Mouse (Mus musculus): Measurements from ENCODE around the gene Zfp93.

Zfp93 gene

DNA sequence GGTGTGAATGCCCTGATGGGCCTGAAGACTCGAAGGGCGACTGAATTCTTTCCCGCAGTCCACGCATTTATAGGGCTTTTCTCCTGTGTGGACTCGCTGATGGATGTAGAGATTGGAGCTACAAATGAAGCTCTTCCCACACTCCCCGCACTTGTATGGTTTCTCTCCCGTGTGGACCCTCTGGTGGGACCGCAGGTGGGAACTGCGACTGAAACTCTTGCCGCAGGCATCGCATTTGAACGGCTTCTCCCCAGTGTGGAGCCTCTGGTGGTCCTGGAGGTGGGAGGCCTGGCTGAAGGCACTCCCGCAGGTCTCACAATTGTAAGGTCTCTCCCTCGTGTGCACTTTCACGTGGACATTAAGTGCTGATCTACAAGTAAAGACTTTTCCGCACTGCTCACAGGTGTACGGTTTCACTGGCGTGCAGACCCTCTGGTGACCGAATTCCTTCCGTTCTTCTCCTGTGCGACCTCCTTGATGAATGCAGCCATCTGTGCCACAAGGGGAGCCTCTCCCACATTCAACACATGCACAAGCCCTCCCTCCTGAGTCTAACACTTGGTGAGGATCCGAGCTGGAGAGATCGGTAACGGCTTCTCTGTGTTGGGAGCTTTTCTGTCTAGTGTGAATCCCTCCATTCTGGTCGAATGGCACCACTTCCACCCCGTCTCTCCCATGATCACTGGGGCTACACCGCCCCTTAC lies 21.3 kb downstream of the Zfp93 start:
- DNase-seq (ENCODE audit: low read depth, low spot score): peak; percentile 52

DNA sequence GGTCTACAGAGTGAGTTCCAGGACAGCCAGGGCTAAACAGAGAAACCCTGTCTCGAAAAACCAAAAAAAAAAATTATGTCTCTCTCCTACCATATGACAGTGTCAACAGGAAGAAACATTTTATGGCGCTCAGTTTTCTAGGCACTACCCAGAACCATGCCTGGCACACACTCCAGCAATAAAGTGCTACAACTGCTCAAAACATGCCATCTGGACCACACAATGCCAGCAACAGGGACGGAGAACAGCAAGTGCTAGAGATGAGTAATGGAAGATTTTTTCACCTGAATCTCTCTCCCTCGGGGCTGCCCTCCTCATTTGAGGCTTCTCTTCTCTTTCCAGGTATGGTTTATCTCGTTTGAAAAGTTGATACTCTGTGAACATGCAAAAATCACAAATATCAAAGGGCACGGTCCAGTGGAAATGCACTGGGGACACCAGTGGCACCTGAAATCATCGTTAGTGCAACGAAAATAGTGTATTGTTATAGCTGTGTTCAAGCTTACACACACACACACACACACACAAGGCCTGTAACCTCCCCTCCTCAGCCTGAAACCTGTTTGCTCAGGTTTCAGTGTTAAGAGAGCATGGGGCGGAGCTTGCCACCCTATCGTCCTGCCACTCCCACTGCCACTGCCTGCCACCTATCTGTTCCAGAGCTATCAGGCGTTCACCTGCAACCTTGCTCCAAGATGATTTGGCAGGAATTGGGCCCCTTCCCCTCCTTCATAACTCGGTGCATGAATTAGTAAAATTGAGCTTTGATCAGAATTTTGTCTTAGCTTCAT lies 23.0 kb downstream of the Zfp93 start:
- no peak for DNase-seq (ENCODE audit: low read depth, low spot score)

DNA sequence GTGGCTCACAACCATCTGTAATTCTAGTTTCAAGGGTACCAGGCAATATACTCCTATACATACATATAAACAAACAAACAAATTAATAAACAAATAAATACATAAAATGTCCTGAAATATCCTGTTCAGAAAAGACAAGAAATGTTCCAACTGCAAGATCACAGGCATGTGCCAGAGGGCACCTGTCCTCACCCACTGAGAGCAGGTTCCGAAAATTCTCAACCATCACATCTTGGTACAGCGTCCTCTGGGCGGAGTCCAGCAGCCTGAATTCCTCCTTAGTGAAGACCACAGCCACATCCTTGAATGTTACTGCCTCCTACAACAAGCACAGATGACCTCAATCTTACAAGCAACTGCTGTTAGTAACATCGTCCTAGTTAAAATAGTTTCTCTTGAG lies 24.5 kb downstream of the Zfp93 start:
- no peak for DNase-seq (ENCODE audit: low read depth, low spot score)

DNA sequence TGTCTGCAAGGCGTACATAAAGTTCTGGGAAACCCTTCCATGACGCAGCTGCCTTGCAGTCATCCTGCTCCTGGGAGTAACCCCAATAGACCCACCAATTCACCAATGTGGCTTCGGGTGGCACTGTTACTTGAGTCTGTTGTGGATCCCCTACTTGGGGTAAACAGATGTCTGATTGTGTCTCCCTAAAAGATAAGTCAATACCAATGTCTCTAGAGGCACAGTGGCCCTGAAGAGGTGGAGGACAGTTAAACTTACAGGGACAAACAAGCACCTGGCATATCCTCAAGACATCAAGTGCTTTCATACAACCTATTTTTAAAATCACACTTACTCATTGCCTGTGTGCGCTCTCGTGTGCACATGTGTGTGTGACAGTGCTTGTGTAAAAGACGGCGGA lies 25.2 kb downstream of the Zfp93 start:
- DNase-seq (ENCODE audit: low read depth, low spot score): no peak

DNA sequence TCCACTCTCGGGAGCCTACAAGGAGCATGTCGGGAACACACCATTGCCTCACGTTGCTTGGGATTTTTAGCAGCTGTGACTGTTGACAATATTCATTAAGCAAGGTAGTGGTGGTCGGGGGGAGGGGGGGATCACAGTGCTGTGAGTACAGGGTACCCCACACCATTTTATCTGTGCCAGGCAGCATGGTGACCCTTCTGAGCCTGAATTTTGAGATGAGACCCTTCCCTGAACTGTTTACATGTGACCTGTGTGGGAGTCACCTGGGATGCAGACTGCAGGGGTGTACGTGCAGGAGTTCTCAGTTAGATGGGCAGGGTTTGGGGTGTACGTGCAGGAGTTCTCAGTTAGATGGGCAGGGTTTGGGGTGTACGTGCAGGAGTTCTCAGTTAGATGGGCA lies 26.2 kb downstream of the Zfp93 start:
- DNase-seq (ENCODE audit: low read depth, low spot score): no peak

DNA sequence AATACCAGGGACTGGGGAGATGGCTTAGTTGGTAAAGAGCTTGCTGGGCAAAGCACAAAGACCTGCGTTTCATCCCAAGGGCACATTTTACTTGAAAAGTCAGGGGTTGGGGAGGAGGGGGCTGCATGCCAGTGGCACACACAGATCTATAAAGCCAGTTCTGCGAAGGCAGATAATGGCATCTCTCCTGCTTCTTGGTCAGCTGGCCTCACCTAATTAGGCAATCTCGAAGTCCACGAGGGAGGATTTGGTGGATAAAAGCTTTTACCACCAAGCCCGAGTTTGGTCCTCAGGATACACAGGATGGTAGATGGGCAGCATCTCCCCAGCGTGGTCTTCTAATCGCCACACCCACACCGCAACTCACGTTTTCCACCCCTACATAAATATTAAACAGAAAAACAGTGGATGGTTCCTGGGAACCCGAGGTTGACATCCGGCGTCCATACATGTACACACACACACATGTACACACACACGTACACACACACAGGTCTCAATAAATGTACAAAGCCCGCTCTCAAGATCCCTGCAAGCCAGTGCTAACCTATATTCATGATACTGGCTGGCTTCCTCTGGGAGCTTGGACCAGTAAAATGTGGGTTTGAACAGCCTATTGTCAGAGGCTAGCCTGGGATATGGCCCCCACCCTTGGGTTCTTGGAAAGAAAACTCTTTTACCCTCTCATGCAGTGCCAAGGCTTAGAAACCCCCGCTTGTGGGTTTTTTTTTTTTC lies 27.3 kb downstream of the Zfp93 start:
- DNase-seq (ENCODE audit: low read depth, low spot score): no peak

DNA sequence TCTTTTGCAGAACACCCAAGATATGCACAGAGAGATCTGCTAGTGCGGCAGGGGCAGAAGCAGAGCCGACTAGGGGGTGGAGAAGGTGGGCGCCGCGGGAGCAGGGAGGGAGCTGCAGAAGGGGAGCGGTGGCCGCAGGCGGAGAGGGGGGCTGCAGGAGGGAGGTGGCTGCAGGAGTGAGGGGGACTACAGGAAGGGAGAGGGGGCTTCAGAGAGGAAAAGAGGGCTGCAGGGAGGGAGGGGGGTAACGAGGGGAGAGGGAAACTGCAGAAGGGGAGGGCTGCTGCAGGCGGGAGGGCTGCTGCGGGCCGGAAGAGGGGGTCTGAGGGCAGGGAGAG lies 28.4 kb downstream of the Zfp93 start:
- no peak for DNase-seq (ENCODE audit: low read depth, low spot score)

DNA sequence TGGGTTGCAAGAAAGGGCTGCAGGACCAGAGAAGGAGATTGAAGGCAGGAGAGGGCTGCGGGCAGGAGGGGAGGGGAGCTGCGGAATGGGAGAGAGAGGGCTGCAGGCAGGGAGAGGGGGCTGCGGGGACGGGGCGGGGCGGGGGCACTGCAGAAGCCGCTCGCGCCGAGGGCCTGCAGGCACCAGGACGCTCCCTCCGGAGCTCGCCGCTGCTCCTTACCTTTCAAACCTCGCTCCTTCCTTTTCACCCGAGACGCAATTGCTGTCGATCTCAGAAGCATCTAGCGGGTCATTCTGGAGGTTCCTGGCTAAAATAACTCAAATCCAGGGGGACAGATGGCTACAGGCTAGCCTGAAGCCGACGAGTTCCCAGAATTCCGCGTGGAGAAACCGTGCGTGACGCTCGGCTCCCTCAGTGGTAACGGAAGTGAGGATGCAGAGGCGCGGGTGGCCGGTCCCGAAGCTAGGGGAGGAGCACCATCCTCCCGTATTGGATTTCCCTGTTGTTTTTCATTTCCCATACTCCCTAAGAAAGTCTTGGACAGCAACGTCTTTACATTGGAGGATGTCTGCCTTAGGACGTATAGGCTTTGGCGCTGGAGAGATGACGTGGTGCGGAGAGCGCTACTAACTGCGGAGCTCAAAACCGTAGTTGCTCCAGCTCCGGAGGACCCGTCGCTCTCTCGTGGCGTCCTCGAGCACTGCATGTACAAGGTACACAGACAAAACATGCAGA lies 28.9 kb downstream of the Zfp93 start:
- peak; percentile 96 for DNase-seq (ENCODE audit: low read depth, low spot score)

DNA sequence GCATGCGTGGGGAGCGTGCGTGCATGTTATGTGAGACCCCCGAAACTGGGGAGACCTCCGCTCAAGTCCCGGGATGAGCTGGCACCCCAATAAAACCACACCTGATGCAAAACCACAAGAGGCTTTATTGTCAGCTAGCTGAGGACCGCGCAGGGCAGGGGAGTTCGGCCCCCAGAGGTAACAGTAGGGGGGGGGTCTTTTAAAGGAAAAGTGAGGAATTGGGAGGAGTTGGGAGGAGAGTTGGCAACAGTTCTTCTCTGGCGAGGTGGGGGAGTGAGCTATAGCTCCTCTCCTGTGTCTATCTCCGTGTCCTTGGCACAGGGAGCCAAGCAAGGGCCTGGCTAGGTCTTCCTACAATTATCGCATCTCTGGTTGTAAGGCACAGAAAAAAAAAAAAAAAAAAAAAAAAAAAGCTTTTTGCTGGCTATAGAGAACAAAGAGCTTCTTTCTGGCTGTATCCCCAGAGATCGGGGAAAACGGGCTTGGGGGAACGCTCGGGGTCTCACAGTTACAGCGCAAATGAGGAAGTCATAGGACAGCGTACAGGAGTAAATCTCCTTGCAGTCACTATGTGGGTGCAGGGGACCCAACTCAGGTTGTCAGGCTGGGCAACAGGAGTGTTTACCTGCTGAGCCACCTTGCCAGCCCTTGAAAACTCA lies 29.7 kb downstream of the Zfp93 start:
- DNase-seq (ENCODE audit: low read depth, low spot score): peak; percentile 19

DNA sequence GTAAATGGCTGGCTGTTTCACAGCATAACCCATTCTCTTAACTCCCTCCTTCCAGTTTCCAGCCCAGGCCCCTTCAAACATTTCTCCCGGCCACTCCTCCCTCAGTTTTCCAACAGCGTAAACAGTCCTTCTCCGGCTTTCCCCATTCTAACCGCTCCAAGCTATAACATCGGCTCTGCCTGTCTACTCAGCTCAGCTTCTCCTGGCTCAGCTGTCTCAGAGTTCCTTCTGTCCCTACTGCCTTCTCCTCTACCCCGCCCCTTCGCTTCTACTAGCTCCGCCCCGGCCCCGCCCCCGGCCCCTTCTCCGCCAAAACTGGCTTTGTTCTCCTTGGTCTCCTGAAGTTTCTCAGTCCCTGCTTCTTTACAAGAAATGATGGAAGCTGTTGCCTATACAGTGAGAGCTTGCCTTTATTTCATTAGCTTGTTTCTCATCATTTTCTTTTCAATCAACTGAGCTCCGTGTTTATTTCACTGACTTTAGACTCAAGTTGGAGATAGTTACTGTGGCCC lies 30.6 kb downstream of the Zfp93 start, which contains the start of gene Zfp61:
Zfp61 (minus strand) TSS at position 462 of the 512 bp plus-strand sequence.
- peak; percentile 26 for DNase-seq (ENCODE audit: low read depth, low spot score)

DNA sequence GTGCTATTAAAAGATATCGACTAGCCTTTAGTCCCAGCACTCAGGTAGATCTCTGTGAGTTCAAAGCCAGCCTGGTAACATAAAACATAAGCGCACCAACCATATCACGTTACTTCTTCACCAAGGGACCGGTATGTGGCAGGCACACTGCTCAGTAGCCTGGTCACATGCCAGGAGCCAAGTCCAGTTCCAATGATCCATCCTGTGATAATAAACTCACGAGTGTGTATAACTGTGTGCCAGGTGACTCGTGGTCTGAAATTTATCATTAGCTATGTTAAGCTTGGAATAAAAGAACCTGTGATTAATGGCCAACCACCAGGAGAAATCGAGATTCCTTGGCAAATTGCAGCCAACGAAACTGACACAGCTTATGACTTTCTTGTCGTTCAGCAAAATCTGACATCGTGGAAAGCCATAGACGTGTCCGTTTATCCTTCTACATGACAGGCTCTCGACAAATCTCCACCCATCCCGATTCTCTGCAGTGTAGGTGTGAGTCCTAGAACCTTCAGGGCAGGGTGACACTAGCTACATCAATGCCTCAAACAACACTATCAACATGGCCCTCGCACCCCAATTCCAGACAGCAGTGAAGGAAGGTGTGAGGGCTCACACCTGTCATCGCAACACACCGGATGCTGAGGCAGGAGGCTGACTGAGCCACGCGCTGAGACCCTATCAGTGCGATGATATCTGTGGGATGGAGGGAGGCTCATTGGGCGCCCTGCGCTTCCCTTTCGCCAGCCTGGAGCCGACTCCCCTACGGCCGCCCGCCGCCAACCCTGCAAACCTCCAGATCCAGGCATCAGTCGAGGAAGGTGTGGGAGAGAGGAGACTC lies 45.7 kb downstream of the Zfp93 start:
- no peak for DNase-seq (ENCODE audit: low read depth, low spot score)

DNA sequence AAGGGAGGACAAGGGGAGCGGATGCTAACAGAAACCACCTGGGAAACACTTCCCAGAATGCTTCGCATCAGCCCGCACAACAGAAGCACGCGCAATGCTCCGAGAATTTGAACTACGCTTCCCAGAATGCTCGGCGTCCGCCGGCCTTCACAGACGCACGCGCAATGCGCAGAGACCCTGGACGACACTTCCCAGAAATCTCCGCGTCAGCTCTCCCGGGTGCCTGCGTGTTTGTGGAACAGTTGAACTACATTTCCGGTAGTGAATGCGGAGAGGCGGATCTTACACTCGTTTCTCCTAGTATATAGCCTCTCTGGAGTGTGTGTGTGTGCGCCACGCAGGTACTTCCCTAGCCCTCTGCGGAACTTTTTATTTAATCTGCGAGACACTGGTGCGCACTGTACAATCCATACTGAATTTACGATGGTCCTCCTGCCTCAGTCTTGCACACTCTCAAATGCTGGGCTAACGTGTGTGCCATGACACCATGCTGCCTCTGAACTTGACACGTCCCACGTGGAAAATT lies 46.4 kb downstream of the Zfp93 start, which contains the start of gene Zfp94:
Zfp94 (minus strand) TSS at position 100 of the 526 bp plus-strand sequence.
- peak; percentile 97 for DNase-seq (ENCODE audit: low read depth, low spot score)

DNA sequence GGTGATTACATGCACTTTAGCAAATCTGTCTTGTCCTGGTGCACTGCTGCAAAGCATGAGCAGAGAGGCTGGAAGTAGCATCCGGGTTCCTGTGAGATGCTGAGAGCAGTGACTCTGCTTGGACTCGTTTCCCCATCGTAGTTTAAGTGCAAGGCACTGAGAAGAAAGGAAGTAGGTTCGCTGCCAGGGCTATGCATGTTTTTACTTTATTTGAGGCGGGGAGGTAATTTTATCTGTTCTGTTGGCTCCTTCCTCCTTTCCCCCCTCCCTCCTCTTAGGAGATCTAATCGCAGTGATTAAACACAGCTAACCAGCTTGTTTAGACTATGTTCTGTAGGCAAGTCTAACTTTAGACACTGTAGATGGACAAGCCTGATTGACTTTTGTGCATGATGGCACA lies 48.7 kb downstream of the Zfp93 start:
- DNase-seq (ENCODE audit: low read depth, low spot score): no peak

DNA sequence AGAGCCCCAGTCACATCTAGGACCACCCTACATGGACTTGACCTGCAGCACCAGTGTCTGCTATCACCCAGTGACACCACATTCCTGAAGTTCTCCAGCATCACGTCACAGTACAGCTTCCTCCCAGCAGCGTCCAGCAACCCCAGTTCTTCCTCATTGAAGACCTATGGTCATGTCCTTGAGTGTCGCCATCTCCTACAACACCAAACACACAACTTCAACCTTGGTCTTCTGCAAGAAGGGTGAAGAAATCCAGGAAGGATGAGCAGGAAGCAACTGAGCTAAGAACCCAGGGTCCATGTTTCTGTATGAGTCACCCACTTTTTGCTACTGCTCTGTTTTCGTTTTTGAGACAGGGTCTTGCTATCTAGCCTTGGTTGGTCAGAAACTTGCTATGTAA lies 52.4 kb downstream of the Zfp93 start:
- DNase-seq (ENCODE audit: low read depth, low spot score): no peak

DNA sequence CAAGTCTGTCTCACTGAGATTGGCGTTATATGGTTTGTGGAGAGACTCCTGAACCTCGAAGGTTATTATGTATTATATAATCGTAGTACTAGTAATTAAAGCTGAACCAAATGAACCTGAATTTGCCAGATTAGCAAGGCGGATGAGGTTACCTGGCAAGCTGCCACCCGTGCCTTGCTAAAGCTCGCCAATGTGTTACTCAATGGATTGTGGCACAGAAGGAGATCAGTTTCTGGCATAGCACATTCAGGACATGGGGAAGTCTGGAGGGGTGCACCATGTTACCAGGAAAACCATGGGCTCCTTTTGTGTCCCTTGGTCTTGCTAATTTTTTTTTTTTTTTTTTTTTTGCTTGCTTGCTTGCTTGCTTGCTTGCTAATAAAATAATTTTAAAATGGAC lies 55.0 kb downstream of the Zfp93 start:
- DNase-seq (ENCODE audit: low read depth, low spot score): no peak

DNA sequence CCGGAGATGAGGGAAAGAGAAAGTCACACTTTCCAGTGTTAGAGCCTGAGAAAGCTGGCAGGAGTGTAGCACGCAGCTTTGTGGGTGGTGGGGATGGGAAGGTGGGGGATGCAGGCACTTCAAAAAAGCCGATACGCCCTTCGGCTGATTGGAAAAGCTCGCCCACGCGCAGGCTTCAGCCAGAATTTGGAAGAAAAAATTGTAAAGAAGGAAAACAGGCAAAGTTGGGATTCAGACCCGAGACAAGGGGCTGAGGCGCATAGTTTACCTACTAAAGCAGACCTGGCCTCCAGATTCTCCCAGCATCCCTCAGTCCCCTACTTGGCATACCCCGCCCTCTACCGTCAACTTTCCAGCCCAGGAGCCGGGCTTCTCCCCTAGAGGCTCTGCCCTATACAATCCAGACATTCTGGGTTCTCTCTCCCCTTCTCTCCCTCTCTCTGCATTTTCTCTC lies 55.5 kb downstream of the Zfp93 start:
- DNase-seq (ENCODE audit: low read depth, low spot score): peak; percentile 31

DNA sequence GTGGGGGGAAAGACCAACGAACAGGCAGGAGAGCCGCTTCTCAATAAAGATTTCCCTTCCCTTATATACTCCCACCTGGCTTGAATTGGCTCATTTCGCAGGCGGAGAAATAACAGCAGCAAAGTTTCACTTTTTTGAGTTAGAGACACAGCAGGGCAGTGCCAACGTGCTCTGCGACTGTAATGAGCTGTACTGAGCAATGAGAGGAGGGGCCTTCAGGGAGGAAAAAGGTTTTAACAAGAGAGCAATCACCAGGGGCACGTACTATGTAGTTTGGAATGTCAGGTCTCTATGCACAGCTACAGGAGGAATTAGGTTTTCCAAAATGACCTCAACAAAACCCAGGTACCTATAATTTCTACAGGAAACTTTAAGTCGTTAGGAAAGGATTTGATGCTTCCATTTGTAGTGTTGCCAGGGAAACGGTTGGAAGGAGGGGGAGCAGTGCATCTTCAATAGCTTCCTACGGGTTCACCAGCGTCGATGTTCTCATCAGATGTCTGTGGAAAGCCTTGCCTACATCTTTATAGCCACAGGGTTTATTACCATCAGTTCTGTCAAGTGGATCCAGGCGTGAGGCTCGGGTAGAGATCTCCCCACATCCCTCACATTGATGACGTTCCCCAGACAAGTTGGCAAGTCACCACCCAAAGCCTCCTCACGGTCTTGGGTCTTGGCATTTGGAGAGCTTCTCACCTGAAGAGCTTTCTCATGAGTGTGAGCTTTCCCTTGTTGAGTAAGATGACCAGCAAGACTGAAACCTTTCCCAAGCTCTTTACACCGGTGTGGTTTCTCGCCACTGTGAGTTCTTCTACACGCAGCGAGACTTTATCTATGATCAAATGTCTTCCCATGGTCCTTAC lies 56.3 kb downstream of the Zfp93 start:
- DNase-seq (ENCODE audit: low read depth, low spot score): no peak
